29 mouse cellular contexts compared by ENCODE assay signal in the genomic region with DNA sequence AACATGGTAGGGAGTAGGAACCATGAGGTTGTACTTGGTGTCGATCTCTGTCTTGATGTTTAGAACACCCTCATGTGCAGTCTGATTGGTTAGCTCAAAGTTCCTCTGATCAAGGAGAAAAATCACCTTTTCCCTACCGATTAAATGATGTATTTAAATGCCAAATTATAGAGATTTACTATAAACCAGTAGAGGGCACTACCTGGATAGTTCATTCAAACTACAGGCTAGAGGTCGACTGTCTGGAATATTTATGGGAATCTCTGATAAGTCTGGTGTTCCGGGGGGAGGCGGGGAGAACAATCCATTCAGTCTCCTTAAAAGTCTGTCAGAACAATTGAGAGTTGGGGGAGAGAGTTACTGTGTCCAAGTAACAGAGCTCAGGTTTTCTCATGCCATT. TPM values are rescaled to one million over a fixed set of nuclear protein-coding genes. Genes with fewer than 3 reads are reported as not detected.
"Had no signal": no experiment of that assay in that cellular context is flagged by ENCODE, and none has a peak within 500 bp of the region (broad histone marks: within the 10 kb centered on the region; RNA-seq: fewer than 3 reads in every experiment).

No protein-coding gene starts in this region.

- H3K9ac ChIP-seq: kidney, embryonic 15.5 days; limb, embryonic 13.5 days; liver, embryonic 13.5 days; lung, embryonic 15.5 days; neural tube, embryonic 12.5 days; neural tube, embryonic 15.5 days had no signal

- DNase-seq: kidney, adult 18-20 months; kidney, postnatal 14 days; kidney, postnatal 4 days; layer of hippocampus, postnatal 36 days; liver; liver, embryonic 13.5 days; lung, postnatal 14 days; lung, postnatal 4 days; midbrain, embryonic 14.5 days; right cerebral cortex, adult 18-20 months; right cerebral cortex, postnatal 14 days; right cerebral cortex, postnatal 4 days; thymus, postnatal 25 days had no signal

- H3K4me2 ChIP-seq: kidney, embryonic 15.5 days; limb, embryonic 13.5 days; liver, embryonic 13.5 days; lung, embryonic 15.5 days; midbrain, embryonic 11.5 days; neural tube, embryonic 12.5 days; neural tube, embryonic 15.5 days had no signal

- H3K27me3 ChIP-seq: kidney, embryonic 15.5 days; limb, embryonic 13.5 days; liver, embryonic 13.5 days; lung, embryonic 15.5 days; neural tube, embryonic 12.5 days; neural tube, embryonic 15.5 days had no signal

- H3K36me3 ChIP-seq: kidney, embryonic 15.5 days; limb, embryonic 10.5 days; limb, embryonic 13.5 days; liver, embryonic 13.5 days; lung, embryonic 15.5 days; neural tube, embryonic 12.5 days; neural tube, embryonic 15.5 days had no signal

- H3K27ac ChIP-seq: kidney, embryonic 15.5 days; limb, embryonic 10.5 days; limb, embryonic 13.5 days; liver, embryonic 13.5 days; lung, embryonic 15.5 days; neural tube, embryonic 12.5 days; neural tube, embryonic 15.5 days had no signal

- H3K4me3 ChIP-seq: kidney, embryonic 15.5 days; limb, embryonic 10.5 days; limb, embryonic 13.5 days; liver, embryonic 13.5 days; lung, embryonic 15.5 days; neural tube, embryonic 12.5 days; neural tube, embryonic 15.5 days had no signal

- H3K9me3 ChIP-seq: kidney, embryonic 15.5 days; limb, embryonic 10.5 days; limb, embryonic 13.5 days; liver, embryonic 13.5 days; lung, embryonic 15.5 days; neural tube, embryonic 12.5 days; neural tube, embryonic 15.5 days had no signal

- H3K4me1 ChIP-seq: kidney, embryonic 15.5 days; limb, embryonic 10.5 days; limb, embryonic 13.5 days; liver, embryonic 13.5 days; lung, embryonic 15.5 days; neural tube, embryonic 12.5 days; neural tube, embryonic 15.5 days had no signal

- ATAC-seq: inflammation-experienced regulatory T-cells, adult 6 months had no signal

RNA-seq across cellular contexts. Expression of a gene that starts 10.9 kb away (rescaled TPM):
- total RNA-seq: layer of hippocampus, adult 18-20 months; layer of hippocampus, postnatal 10 days; layer of hippocampus, postnatal 36 days; left cerebral cortex, adult 8-10 months; left cerebral cortex, postnatal 25 days; megakaryocyte progenitor cell, adult 5-6 weeks; megakaryocyte-erythroid progenitor cell, adult 5-6 weeks had no signal
- polyA plus RNA-seq: inflammation-experienced regulatory T-cells, adult 6 months; kidney, embryonic 15.5 days; limb, embryonic 10.5 days; limb, embryonic 13.5 days; midbrain, embryonic 11.5 days; midbrain, embryonic 14.5 days; neural tube, embryonic 12.5 days; neural tube, embryonic 15.5 days had no signal

RNA-seq across cellular contexts. Expression of a gene that starts 54.1 kb away (rescaled TPM):
- total RNA-seq: layer of hippocampus, postnatal 36 days; left cerebral cortex, adult 8-10 months; megakaryocyte progenitor cell, adult 5-6 weeks had no signal
- polyA plus RNA-seq: kidney, embryonic 15.5 days; limb, embryonic 10.5 days; liver, embryonic 13.5 days; liver, embryonic 16.5 days; midbrain, embryonic 11.5 days; midbrain, embryonic 14.5 days had no signal

RNA-seq across cellular contexts. Expression of a gene that starts 58.0 kb away (rescaled TPM):
- total RNA-seq: left cerebral cortex, adult 8-10 months; megakaryocyte-erythroid progenitor cell, adult 5-6 weeks had no signal
- polyA plus RNA-seq: inflammation-experienced regulatory T-cells, adult 6 months; kidney, embryonic 15.5 days; liver, embryonic 16.5 days; neural tube, embryonic 15.5 days; stomach, embryonic 14.5 days had no signal
